Mouse (Mus musculus) liver, embryonic 12.5 days (tissue): Measurements from ENCODE around the gene Gcn1l1. TPM values are rescaled to one million over a fixed set of nuclear protein-coding genes. Genes with fewer than 3 reads are reported as not detected.

Experiments used
- ATAC-seq: fragments of 200-750 bp; cut with Nextera tagmentation; 2 replicates; pipeline ENCODE4 v1.8.0; 2017; ENCODE audit warnings: moderate number of reproducible peaks, mild to moderate bottlenecking, moderate library complexity
- H3K27ac ChIP-seq: fragments of 300-500 bp; sonication (generic); 2 replicates; pipeline ENCODE4 v1.5.1; 2016; ENCODE audit warnings: mild to moderate bottlenecking
- H3K27me3 ChIP-seq: fragments of 300-500 bp; sonication (generic); replicated peaks from 2 replicates; pipeline ENCODE4 v1.6.1; 2016; ENCODE audit warnings: mild to moderate bottlenecking, moderate library complexity
- H3K36me3 ChIP-seq: fragments of 300-500 bp; sonication (generic); 2 replicates; pipeline ENCODE4 v1.6.1; 2016; ENCODE audit warnings: mild to moderate bottlenecking, moderate library complexity
- H3K4me1 ChIP-seq: fragments of 300-500 bp; sonication (generic); 2 replicates; pipeline ENCODE4 v1.6.1; 2016
- H3K4me2 ChIP-seq: fragments of 300-500 bp; sonication (generic); 2 replicates; pipeline ENCODE4 v1.6.1; 2016; ENCODE audit warnings: mild to moderate bottlenecking, moderate library complexity
- H3K4me3 ChIP-seq: fragments of 300-500 bp; sonication (generic); 2 replicates; pipeline ENCODE4 v1.5.1; 2016; ENCODE audit warnings: mild to moderate bottlenecking, moderate library complexity
- H3K9ac ChIP-seq: fragments of 300-500 bp; sonication (generic); 2 replicates; pipeline ENCODE4 v1.6.1; 2016; ENCODE audit warnings: mild to moderate bottlenecking, moderate library complexity
- H3K9me3 ChIP-seq: fragments of 300-500 bp; sonication (generic); replicated peaks from 2 replicates; pipeline ENCODE4 v1.6.1; 2016; ENCODE audit warnings: mild to moderate bottlenecking, moderate library complexity
- WGBS: fragments of 180-500 bp; shearing (Covaris S2); methylation state at CpG from one replicate; pipeline ENCODE4 v1.1.7; 2016; ENCODE audit not compliant: insufficient replicate concordance; 5-methylcytosine and 5-hydroxymethylcytosine counted together
- polyA plus RNA-seq: library from polyadenylated mRNA; unstranded; fragments of >200 nt; fragmentation: Nextera tagmentation; extraction: Ambion mirVana; gene quantifications from 2 replicates; pipeline ENCODE4 v1.2.1, GENCODE M21; 2016

The Gcn1l1 gene
- polyA plus RNA-seq, 1 experiment from 2014 or later, result 38.0 TPM

GRCm38 (mm10) chr5:115551386-115551785 is 13.7 kb upstream of the Gcn1l1 start:
- ATAC-seq, result no peak
- no peak overlapping the region for H3K4me3 ChIP-seq
- peaks cover 26% of the 10 kb centered on the region for H3K4me1 ChIP-seq
- no peaks in the 10 kb centered on the region for H3K27me3 ChIP-seq
- peaks cover 89% of the 10 kb centered on the region for H3K36me3 ChIP-seq
- no peak overlapping the region for H3K4me2 ChIP-seq
- no peaks in the 10 kb centered on the region for H3K9me3 ChIP-seq
- no peak overlapping the region for H3K9ac ChIP-seq
- WGBS, result 75% methylated on average over 12 of the region's 12 CpGs
- H3K27ac ChIP-seq, result no peak overlapping the region

DNA sequence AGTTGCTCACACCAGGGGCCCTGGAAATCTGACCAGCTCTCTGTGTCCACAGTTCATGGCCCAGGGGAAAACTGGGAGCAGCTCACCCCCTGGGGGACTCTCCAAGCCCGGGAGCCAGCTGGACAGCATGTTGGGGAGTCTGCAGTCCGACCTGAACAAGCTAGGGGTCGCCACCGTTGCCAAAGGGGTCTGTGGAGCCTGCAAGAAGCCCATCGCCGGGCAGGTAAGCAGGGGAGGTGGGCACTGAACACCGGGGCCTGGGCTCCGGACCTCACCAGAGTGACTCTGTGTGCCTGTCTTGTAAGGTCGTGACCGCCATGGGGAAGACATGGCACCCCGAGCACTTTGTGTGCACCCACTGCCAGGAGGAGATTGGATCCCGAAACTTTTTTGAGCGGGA is 13.3 kb upstream of the Gcn1l1 start:
- ATAC-seq, result no peak
- H3K36me3 ChIP-seq, result peaks cover 85% of the 10 kb centered on the region
- H3K27ac ChIP-seq, result no peak overlapping the region
- H3K4me1 ChIP-seq, result peaks cover 26% of the 10 kb centered on the region
- H3K27me3 ChIP-seq, result no peaks in the 10 kb centered on the region
- no peak overlapping the region for H3K4me2 ChIP-seq
- H3K9me3 ChIP-seq, result no peaks in the 10 kb centered on the region
- H3K4me3 ChIP-seq, result no peak overlapping the region
- 85% methylated on average over 13 of the region's 13 CpGs for WGBS
- no peak overlapping the region for H3K9ac ChIP-seq

GRCm38 (mm10) chr5:115553801-115554420 is 11.1 kb upstream of the Gcn1l1 start:
- no peaks in the 10 kb centered on the region for H3K9me3 ChIP-seq
- peaks cover 24% of the 10 kb centered on the region for H3K4me1 ChIP-seq
- 85% methylated on average over 33 of the region's 33 CpGs for WGBS
- H3K36me3 ChIP-seq, result peaks cover 64% of the 10 kb centered on the region
- H3K4me3 ChIP-seq, result no peak overlapping the region
- no peak for ATAC-seq
- no peak overlapping the region for H3K4me2 ChIP-seq
- H3K9ac ChIP-seq, result no peak overlapping the region
- H3K27ac ChIP-seq, result no peak overlapping the region
- no peaks in the 10 kb centered on the region for H3K27me3 ChIP-seq

DNA sequence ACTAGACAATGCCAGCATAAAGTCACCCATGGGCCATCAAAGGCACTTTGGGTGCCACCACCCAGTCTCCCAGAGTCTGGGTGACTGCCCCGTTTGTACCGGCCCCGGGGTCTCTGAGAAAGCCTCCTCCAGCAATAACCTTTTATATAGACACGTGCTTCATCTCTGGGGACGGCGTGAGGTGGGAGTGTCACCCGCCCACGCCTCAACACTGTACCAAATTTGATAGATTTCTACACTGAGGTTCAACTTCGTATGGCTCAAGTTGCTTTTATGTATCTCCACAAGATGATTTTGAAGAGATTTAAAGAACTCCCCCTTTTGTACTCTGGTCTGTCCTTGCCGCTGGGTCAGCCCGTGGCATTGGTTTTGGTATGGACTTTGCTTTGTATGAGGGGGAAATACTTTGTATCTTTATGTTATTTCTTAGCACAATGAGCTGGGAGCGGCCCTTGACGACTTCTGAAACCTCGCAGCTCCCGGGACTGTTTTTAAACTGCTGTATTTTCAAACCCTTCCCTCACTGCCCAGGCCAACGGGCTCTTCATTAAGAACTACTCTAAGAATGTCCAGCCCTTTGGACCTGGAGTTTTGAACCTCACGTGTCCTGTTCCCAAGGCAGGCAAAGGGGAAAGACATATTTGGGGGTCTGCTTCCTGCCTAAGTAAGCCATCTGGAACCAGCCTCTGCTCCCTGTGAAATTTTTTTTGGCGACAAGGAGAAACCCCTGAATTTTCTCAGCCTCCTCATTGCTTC is 10.3 kb upstream of the Gcn1l1 start:
- Histone ChIP-seq H3K27me3 (no peaks in the 10 kb centered on the region), H3K4me1 (peaks cover 25% of the 10 kb centered on the region), H3K36me3 (peaks cover 56% of the 10 kb centered on the region), H3K9me3 (no peaks in the 10 kb centered on the region), H3K4me3 (no peak overlapping the region), H3K27ac (no peak overlapping the region), H3K4me2 (no peak overlapping the region), H3K9ac (no peak overlapping the region)
- 84% methylated on average over 18 of the region's 18 CpGs for WGBS
- no peak for ATAC-seq

GRCm38 (mm10) chr5:115556217-115556616 is 8.8 kb upstream of the Gcn1l1 start:
- 12% methylated on average over 8 of the region's 8 CpGs for WGBS

DNA sequence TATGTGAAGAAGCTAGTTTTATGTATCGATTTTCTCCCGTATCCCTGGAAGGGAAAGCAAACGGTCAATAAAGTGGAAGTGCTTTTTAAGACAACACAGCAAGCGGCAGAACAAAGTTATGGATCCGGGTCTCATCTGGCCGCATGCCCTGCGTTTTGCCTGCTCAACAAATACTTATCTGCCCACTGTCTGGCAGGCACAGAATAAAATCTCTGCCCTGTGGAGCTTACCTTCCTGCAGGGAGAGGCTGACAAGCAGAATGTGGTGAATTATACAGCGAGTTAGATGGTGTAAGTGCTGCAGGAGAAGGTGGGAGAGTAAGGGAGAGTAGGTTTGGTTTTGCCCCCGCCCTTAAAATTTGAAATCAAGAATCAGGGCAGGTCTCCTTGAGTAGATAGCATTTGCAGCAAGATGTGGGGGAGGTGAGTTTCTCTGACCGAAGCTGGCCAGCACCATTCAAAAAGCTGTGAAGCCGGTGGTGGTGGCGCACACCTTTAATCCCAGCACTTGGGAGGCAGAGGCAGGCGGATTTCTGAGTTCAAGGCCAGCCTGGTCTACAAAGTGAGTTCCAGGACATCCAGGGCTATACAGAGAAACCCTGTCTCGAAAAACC is 6.8 kb upstream of the Gcn1l1 start:
- Histone ChIP-seq H3K36me3 (peaks cover 52% of the 10 kb centered on the region), H3K27me3 (no peaks in the 10 kb centered on the region), H3K27ac (no peak overlapping the region; the same call in 1 of the 2 replicates), H3K4me2 (no peak overlapping the region), H3K4me3 (no peak overlapping the region), H3K4me1 (peaks cover 55% of the 10 kb centered on the region), H3K9me3 (no peaks in the 10 kb centered on the region), H3K9ac (0 out of 2 replicates have a peak overlapping the region, but pooled peaks have one; percentile 22)
- WGBS, result 76% methylated on average over 14 of the region's 14 CpGs
- ATAC-seq, result no peak

More at GRCm38 (mm10) chr5:115556217-115556616, 8.8 kb upstream of the Gcn1l1 start:
- Histone ChIP-seq H3K4me3 (no peak overlapping the region), H3K9ac (no peak overlapping the region), H3K27me3 (no peaks in the 10 kb centered on the region), H3K36me3 (peaks cover 52% of the 10 kb centered on the region), H3K9me3 (no peaks in the 10 kb centered on the region), H3K4me2 (peak overlapping the region; percentile 35), H3K27ac (0 out of 2 replicates have a peak overlapping the region, but pooled peaks have one; percentile 32), H3K4me1 (peaks cover 35% of the 10 kb centered on the region)
- ATAC-seq, result no peak

DNA sequence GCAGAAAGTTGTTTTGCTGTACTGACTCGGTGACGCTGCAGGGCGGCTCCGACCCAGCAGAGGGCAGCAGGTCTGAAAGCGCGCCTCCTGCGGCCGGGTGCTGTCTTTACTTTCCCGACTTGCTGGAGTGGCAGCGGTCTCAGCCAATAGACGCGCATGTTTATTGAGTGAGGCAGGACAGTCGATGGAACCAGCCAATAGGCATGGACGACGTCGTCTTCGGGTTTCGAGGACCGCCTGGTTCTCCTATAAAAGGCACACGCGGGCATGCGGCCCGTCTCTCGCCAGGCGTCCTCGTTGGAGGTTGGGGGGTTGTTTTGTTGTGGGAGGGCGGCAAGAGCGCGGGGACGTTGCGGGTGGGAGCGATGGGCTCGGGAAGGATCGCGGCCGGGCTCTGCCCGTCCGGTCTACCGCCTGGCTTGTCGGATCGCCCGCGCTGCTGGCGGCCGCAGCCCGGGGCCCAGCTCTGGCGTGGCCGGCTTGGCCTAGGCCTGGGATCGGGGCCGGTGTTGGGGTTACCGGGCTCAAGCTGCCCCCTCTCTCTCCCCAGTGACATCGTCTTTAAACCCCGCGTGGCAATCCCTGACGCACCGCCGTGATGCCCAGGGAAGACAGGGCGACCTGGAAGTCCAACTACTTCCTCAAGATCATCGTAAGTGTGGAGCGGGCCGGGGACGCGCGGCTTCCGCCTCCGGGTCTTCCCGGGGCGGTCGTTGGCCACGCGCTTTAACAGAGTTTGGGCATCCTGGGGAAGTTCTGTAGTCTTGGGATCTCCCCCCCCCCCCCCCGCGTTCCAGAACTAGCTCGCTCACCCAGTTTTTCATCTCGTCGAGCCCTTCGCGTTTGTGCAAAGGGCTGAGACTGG is 5.6 kb upstream of the Gcn1l1 start, which contains the start of gene Rplp0:
Rplp0 (plus strand) TSS at position 231 of the 865 bp plus-strand sequence.
- under 1% methylated on average over 77 of the region's 78 CpGs for WGBS
- Histone ChIP-seq H3K27me3 (no peaks in the 10 kb centered on the region), H3K9me3 (no peaks in the 10 kb centered on the region), H3K27ac (peak within 1 kb of the TSS; percentile 88), H3K4me1 (peaks cover 66% of the 10 kb centered on the region), H3K36me3 (peaks cover 50% of the 10 kb centered on the region), H3K4me3 (peak within 1 kb of the TSS; percentile 89), H3K4me2 (peak within 1 kb of the TSS; percentile 85), H3K9ac (peak within 1 kb of the TSS; percentile 93)
- ATAC-seq, result peak; percentile 94

GRCm38 (mm10) chr5:115560336-115560905 is 4.6 kb upstream of the Gcn1l1 start:
- Histone ChIP-seq H3K27ac (peak overlapping the region; percentile 88), H3K4me1 (peaks cover 68% of the 10 kb centered on the region)

DNA sequence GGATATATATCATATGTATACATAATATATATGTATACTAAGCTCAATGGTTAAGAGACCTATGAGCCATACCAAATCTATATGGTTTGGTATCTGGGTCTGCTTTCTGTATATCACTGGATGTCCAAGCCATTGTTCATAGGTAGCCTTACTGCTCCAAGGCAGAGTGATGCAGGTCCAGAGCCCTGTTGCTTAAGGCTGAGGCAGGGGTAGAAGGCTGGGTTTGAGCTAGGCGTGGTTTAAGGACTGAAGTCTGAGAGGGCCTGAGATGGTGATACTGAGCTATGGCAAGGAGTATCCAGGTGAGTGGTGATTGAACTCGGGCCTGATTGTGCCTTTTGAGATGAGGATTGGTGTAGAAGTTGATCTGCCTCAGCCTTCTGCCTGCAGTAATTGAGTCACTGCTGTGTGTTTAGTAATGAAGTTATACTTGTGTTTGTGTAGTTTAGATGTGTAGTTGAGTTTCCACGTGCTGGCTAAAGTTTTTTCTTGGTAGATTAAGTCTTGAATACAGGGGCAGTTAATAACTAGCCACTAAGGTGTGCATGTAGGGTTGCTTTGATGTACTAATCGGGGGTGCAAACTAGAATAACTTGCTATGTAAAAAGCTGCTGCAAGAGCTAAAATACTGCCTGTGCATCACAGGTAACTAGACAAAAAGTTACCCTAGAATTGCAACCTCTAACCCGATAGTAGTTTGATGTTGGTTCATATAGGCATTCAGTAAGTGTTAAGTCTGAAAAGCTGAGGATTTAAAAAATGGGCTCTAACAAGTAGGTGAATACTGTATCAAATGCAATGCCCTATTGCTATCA is 1.1 kb upstream of the Gcn1l1 start:
- Histone ChIP-seq H3K4me1 (peaks cover 80% of the 10 kb centered on the region), H3K36me3 (peaks cover 57% of the 10 kb centered on the region), H3K4me2 (peak overlapping the region; percentile 94), H3K9me3 (no peaks in the 10 kb centered on the region), H3K27me3 (no peaks in the 10 kb centered on the region), H3K27ac (peak overlapping the region; percentile 85; the same call in 1 of the 2 replicates), H3K9ac (peak overlapping the region; percentile 94), H3K4me3 (peak overlapping the region; percentile 94)
- no peak for ATAC-seq
- 25% methylated on average over 5 of the region's 5 CpGs for WGBS

More at GRCm38 (mm10) chr5:115560336-115560905, 4.6 kb upstream of the Gcn1l1 start:
- H3K27me3 ChIP-seq, result no peaks in the 10 kb centered on the region
- no peaks in the 10 kb centered on the region for H3K9me3 ChIP-seq
- 9% methylated on average over 13 of the region's 13 CpGs for WGBS
- H3K36me3 ChIP-seq, result peaks cover 42% of the 10 kb centered on the region
- ATAC-seq, result no peak
- H3K4me3 ChIP-seq, result peak overlapping the region; percentile 89
- H3K4me2 ChIP-seq, result peak overlapping the region; percentile 85
- peak overlapping the region; percentile 93 for H3K9ac ChIP-seq

- H3K36me3 ChIP-seq, result peaks cover 61% of the 10 kb centered on the region
- no peaks in the 10 kb centered on the region for H3K9me3 ChIP-seq
- no peaks in the 10 kb centered on the region for H3K27me3 ChIP-seq
- WGBS, result 2% methylated on average over 43 of the region's 46 CpGs
- H3K4me2 ChIP-seq, result peak overlapping the region; percentile 94
- peak overlapping the region; percentile 85 for H3K27ac ChIP-seq
- H3K4me3 ChIP-seq, result peak overlapping the region; percentile 94
- peak overlapping the region; percentile 94 for H3K9ac ChIP-seq
- ATAC-seq, result peak; percentile 7
- peaks cover 92% of the 10 kb centered on the region for H3K4me1 ChIP-seq
Measured at GRCm38 (mm10) chr5:115565403-115565802, 349 bp downstream of the Gcn1l1 start.
